Mouse (Mus musculus): ENCODE results near the gene Scarf1.

DNA sequence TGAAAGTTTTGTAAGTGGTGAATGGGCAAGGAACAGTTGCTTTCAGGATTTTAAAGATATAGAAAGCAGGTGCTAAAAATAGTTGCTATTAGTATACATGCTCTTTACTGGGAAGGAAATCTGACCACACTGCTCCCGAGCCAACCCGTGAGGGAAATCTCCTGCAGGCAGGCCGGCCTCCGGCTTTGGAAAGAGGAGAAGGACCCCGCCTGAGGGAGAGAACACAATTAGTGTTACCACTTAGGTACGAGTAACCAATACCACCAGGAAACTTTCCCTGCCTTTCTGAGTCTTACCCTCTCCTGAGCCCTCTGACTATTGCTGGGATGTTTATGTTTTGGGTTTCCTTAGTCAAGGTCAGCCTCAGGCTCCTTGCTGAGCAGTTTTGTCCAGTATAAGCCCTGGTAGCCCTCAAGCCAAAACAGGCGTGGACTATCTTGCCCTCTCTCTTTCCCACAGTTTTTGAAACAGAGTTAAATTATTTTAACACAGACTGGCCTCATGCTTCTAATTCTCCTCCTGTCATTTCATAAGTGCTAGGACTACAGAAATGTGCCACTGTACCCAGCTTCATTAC is 39.7 kb downstream of the Scarf1 start:
- TF ChIP-seq ZC3H11A (IDR thresholded peaks at IDR 0.05; ENCODE audit: low read depth, low read length) (no peak), TBP (conservative IDR thresholded peaks at IDR 0.05; ENCODE audit: low read depth, low read length) (no peak), ELF1 (IDR thresholded peaks at IDR 0.05; ENCODE audit: low read depth, low read length) (no peak), CTCF (conservative IDR thresholded peaks at IDR 0.05 in 1 of 2, IDR thresholded peaks at IDR 0.05 in 1 of 2; ENCODE audit: low read depth in 2 of 2, low read length in 2 of 2) (no peak), RCOR1 (conservative IDR thresholded peaks at IDR 0.05; ENCODE audit: low read depth, low read length) (no peak), UBTF (IDR thresholded peaks at IDR 0.05; ENCODE audit: low read depth, low read length) (no peak), CHD1 (IDR thresholded peaks at IDR 0.05; ENCODE audit: low read depth, low read length) (no peak)

Measured in CH12.LX (cell line).